Mouse (Mus musculus) heart, embryonic 14.5 days (tissue): ENCODE data around the gene Cd151. TPM values are rescaled to one million over a fixed set of nuclear protein-coding genes. Genes with fewer than 3 reads are reported as not detected.

Experiments
- ATAC-seq: fragments of 200-750 bp; cut with Nextera tagmentation; 2 replicates; pipeline ENCODE4 v1.8.0; 2017; ENCODE audit warnings: low read depth, moderate TSS enrichment; ENCODE audit not compliant: insufficient number of reproducible peaks, insufficient read depth, low FRiP score
- H3K27ac ChIP-seq, 2 experiments: fragments of 200-500 bp in 1 of 2; fragments of 300-500 bp in 1 of 2; sonication (generic) in 1 of 2; replicated peaks in 1 of 2; 2 replicates each; pipeline ENCODE4 v1.5.1; 2012 to 2014; ENCODE audit warnings: low read depth in 2 of 2, low read length in 2 of 2, control low read depth in 1 of 2, mild to moderate bottlenecking in 1 of 2, mixed read lengths in 1 of 2; ENCODE audit not compliant: control insufficient read depth in 1 of 2, insufficient read depth in 1 of 2
- H3K27me3 ChIP-seq: fragments of 300-500 bp; sonication (generic); 2 replicates; pipeline ENCODE4 v1.6.1; 2014; ENCODE audit warnings: mild to moderate bottlenecking, low read length, control low read depth; ENCODE audit not compliant: control insufficient read depth, insufficient read depth
- H3K36me3 ChIP-seq: fragments of 300-500 bp; sonication (generic); 2 replicates; pipeline ENCODE4 v1.6.1; 2014; ENCODE audit warnings: mild to moderate bottlenecking, control low read depth, low read length, mixed read lengths; ENCODE audit not compliant: control insufficient read depth, insufficient read depth
- H3K4me1 ChIP-seq, 2 experiments: fragments of 200-500 bp in 1 of 2; fragments of 300-500 bp in 1 of 2; sonication (generic) in 1 of 2; 2 replicates each; pipeline ENCODE4 v1.6.1; 2012 to 2014; ENCODE audit warnings: low read length in 2 of 2, control low read depth in 1 of 2, mixed read lengths in 1 of 2; ENCODE audit not compliant: control insufficient read depth in 2 of 2, insufficient read depth in 2 of 2
- H3K4me2 ChIP-seq: fragments of 300-500 bp; sonication (generic); 2 replicates; pipeline ENCODE4 v1.6.1; 2014; ENCODE audit warnings: mild to moderate bottlenecking, low read length
- H3K4me3 ChIP-seq, 2 experiments: fragments of 200-500 bp in 1 of 2; fragments of 300-500 bp in 1 of 2; sonication (generic) in 1 of 2; 2 replicates each; pipeline ENCODE4 v1.5.1; 2012 to 2014; ENCODE audit warnings: low read length in 2 of 2, mild to moderate bottlenecking in 2 of 2, control low read depth in 1 of 2, low read depth in 1 of 2, moderate library complexity in 1 of 2; ENCODE audit not compliant: control insufficient read depth in 1 of 2, insufficient read depth in 1 of 2
- H3K9ac ChIP-seq: fragments of 300-500 bp; sonication (generic); 2 replicates; pipeline ENCODE4 v1.6.1; 2014; ENCODE audit warnings: mild to moderate bottlenecking, low read length
- H3K9me3 ChIP-seq: fragments of 300-500 bp; sonication (generic); 2 replicates; pipeline ENCODE4 v1.6.1; 2016; ENCODE audit warnings: low read length, control low read depth; ENCODE audit not compliant: control insufficient read depth
- WGBS: fragments of 180-500 bp; shearing (Covaris S2); extraction: QIAGEN DNeasy Blood & Tissue Kit; methylation state at CpG from one replicate; pipeline ENCODE4 v1.1.7; 2014; 5-methylcytosine and 5-hydroxymethylcytosine counted together
- polyA plus RNA-seq: library from polyadenylated mRNA; unstranded; fragments of >200 nt; fragmentation: Nextera tagmentation; extraction: Ambion mirVana; gene quantifications from 2 replicates; pipeline ENCODE4 v1.2.1, GENCODE M21; 2014

The Cd151 gene
- polyA plus RNA-seq, 1 experiment from 2014 or later, result 115 TPM

GRCm38 (mm10) chr7:141466045-141466394 is 1.2 kb upstream of the Cd151 start:
- H3K4me1 ChIP-seq, result peaks cover 41 to 58% of the 10 kb centered on the region in 2 experiments
- no peaks in the 10 kb centered on the region for H3K9me3 ChIP-seq
- H3K9ac ChIP-seq, result peak overlapping the region; percentile 11; the same call in 1 of the 2 replicates
- 56% methylated on average over 7 of the region's 7 CpGs for WGBS
- ATAC-seq, result no peak
- H3K27ac ChIP-seq, result peak overlapping the region; percentile 10 to 33; a peak in 2 of 4 replicates
- peaks cover 26% of the 10 kb centered on the region for H3K27me3 ChIP-seq
- H3K36me3 ChIP-seq, result peaks cover 18% of the 10 kb centered on the region
- H3K4me3 ChIP-seq, result no peak overlapping the region
- H3K4me2 ChIP-seq, result peak overlapping the region; percentile 64

- peaks cover 39 to 53% of the 10 kb centered on the region in 2 experiments for H3K4me1 ChIP-seq
- peak overlapping the region; percentile 6 to 98; a peak in 3 of 4 replicates for H3K27ac ChIP-seq
- ATAC-seq, result no peak
- no peaks in the 10 kb centered on the region for H3K9me3 ChIP-seq
- H3K4me2 ChIP-seq, result peak overlapping the region; percentile 91
- peaks cover 25% of the 10 kb centered on the region for H3K36me3 ChIP-seq
- H3K9ac ChIP-seq, result peak overlapping the region; percentile 96
- H3K27me3 ChIP-seq, result peaks cover 24% of the 10 kb centered on the region
- peak overlapping the region; percentile 77 to 85 for H3K4me3 ChIP-seq
- WGBS, result 62% methylated on average over 10 of the region's 10 CpGs
These were observed 514 bp upstream of the Cd151 start for GRCm38 (mm10) chr7:141466607-141467148.

- H3K27ac ChIP-seq, result peak overlapping the region; percentile 95 to 98
- 12% methylated on average over 5 of the region's 5 CpGs for WGBS
- ATAC-seq, result no peak
- peaks cover 38% of the 10 kb centered on the region for H3K36me3 ChIP-seq
- H3K27me3 ChIP-seq, result peaks cover 15% of the 10 kb centered on the region
- H3K4me3 ChIP-seq, result peak overlapping the region; percentile 77 to 85
- peak overlapping the region; percentile 96 for H3K9ac ChIP-seq
- peak overlapping the region; percentile 91 for H3K4me2 ChIP-seq
- H3K9me3 ChIP-seq, result no peaks in the 10 kb centered on the region
- peaks cover 35 to 44% of the 10 kb centered on the region in 2 experiments for H3K4me1 ChIP-seq
These were observed 951 bp downstream of the Cd151 start for GRCm38 (mm10) chr7:141468164-141468521.

GRCm38 (mm10) chr7:141468522-141469211 is 1.5 kb downstream of the Cd151 start:
- peak; percentile 65 for ATAC-seq
- 3% methylated on average over 8 of the region's 8 CpGs for WGBS
- Histone ChIP-seq H3K4me2 (peak overlapping the region; percentile 91), H3K9me3 (no peaks in the 10 kb centered on the region), H3K36me3 (peaks cover 38% of the 10 kb centered on the region), H3K4me1 (peaks cover 33 to 45% of the 10 kb centered on the region in 2 experiments), H3K27me3 (peaks cover 10% of the 10 kb centered on the region), H3K4me3 (peak overlapping the region; percentile 77 to 85), H3K27ac (peak overlapping the region; percentile 95 to 98), H3K9ac (peak overlapping the region; percentile 96)

GRCm38 (mm10) chr7:141469352-141469751 is 2.2 kb downstream of the Cd151 start:
- H3K9me3 ChIP-seq, result no peaks in the 10 kb centered on the region

GRCm38 (mm10) chr7:141469901-141470636 is 2.9 kb downstream of the Cd151 start:
- Histone ChIP-seq H3K4me3 (no peak overlapping the region), H3K4me2 (peak overlapping the region; percentile 91), H3K27me3 (no peaks in the 10 kb centered on the region), H3K9ac (peak overlapping the region; percentile 96), H3K4me1 (peaks cover 32 to 43% of the 10 kb centered on the region in 2 experiments), H3K36me3 (peaks cover 38% of the 10 kb centered on the region), H3K9me3 (no peaks in the 10 kb centered on the region), H3K27ac (peak overlapping the region in 1 of 2 experiments; percentile 98; a peak in 1 of 4 replicates)
- WGBS, result 84% methylated on average over 18 of the region's 18 CpGs
- no peak for ATAC-seq

More at GRCm38 (mm10) chr7:141469352-141469751, 2.2 kb downstream of the Cd151 start:
- H3K4me3 ChIP-seq, result peak overlapping the region; percentile 77 to 85; a peak in 2 of 4 replicates
- H3K9ac ChIP-seq, result peak overlapping the region; percentile 96
- 87% methylated on average over 6 of the region's 6 CpGs for WGBS
- no peak for ATAC-seq
- peaks cover 37 to 49% of the 10 kb centered on the region in 2 experiments for H3K4me1 ChIP-seq
- H3K36me3 ChIP-seq, result peaks cover 38% of the 10 kb centered on the region
- H3K4me2 ChIP-seq, result peak overlapping the region; percentile 91
- H3K27ac ChIP-seq, result peak overlapping the region; percentile 95 to 98
- H3K27me3 ChIP-seq, result peaks cover 3% of the 10 kb centered on the region; the same call in 1 of the 2 replicates

GRCm38 (mm10) chr7:141470637-141470944 is 3.4 kb downstream of the Cd151 start:
- Histone ChIP-seq H3K9me3 (no peaks in the 10 kb centered on the region), H3K4me1 (peaks cover 32 to 39% of the 10 kb centered on the region in 2 experiments), H3K9ac (no peak overlapping the region), H3K4me2 (no peak overlapping the region), H3K27me3 (no peaks in the 10 kb centered on the region), H3K27ac (no peak overlapping the region), H3K36me3 (peaks cover 38% of the 10 kb centered on the region), H3K4me3 (no peak overlapping the region)
- ATAC-seq, result no peak
- 91% methylated on average over 10 of the region's 10 CpGs for WGBS
